Mouse (Mus musculus) heart, adult 8-10 months (tissue): ENCODE measurements around the gene Map3k14. TPM values are rescaled to one million over a fixed set of nuclear protein-coding genes. Genes with fewer than 3 reads are reported as not detected.

ENCODE experiments used
- DNase-seq: peaks from one replicate; pipeline ENCODE4 v3.0.0; 2022; ENCODE audit warnings: low spot score
- total RNA-seq, 4 experiments: library from RNA; stranded (reverse); gene quantifications; 2 replicates each; pipeline ENCODE4 v1.2.4; 2022

The Map3k14 gene
- total RNA-seq, 4 experiments from 2014 or later = 2.7 to 3.9 (median 3.6) TPM

DNA sequence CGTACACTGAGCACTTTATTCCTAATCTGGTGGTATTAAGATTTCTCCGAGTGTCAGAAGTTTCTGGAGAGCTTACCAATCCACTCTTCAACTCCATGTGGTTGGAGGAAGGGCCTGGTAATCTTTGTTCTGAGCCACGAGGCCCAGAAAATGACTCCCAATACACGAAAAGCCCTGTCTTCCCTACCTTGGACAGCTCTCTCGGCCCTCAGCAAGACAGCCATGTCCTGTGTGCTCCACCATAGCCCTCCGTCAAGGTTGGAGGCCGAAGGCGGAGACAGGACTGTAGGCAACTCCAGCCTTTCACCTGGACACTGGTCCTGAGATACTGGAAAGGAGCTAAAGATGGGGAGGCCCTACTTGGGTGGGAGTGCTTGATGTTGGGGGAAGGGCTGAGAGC is 57.0 kb downstream of the Map3k14 start:
- DNase-seq = no peak

GRCm38 (mm10) chr11:103208458-103208857 is 58.8 kb downstream of the Map3k14 start, which contains the start of gene 1700023F06Rik:
TSS of gene 1700023F06Rik (minus strand) at chr11:103208558.
- no peak for DNase-seq

- DNase-seq = no peak
Measured at GRCm38 (mm10) chr11:103206203-103206602, 61.1 kb downstream of the Map3k14 start.

- no peak for DNase-seq
Measured at GRCm38 (mm10) chr11:103202376-103202775, 64.9 kb downstream of the Map3k14 start.

DNA sequence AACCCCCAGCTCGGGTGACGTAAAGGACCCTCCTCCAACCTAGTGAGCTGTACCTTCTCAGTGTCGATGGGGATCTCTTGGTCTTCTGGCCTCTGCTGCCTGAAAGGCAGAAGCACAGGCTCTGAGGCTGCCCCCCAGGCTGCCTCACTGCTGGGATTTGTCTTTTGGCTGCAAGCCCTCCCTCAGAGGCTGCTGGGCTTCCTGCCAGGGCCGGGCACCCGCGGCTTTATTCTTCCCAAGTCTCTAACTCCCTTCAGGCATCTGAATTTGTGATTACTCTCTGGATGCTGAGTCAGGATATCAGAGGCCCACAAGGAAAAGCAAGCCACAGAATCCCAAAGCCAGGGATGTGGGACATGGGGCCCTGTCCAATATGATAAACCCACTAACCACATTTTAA is 65.6 kb downstream of the Map3k14 start:
- no peak for DNase-seq

GRCm38 (mm10) chr11:103198911-103199803 is 68.1 kb downstream of the Map3k14 start:
- DNase-seq = no peak

DNA sequence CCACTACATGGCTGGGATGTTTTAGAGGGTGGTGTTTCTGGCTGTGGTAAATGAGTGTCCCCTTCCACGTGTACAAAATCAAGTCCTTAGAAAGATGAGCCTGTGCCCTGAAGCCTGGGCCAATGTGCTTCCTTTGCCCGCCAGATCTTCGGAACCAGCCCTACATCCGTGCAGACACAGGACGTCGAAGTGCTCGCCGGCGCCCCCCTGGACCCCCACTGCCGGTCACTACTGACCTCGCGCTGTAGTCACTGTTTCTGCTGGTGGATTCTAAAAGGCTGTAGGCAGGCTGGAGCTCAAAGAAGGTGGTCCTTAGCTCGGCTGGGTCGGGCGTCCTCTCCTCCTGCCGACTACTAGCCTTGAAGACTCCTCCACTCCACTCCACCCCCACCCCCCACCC is 68.9 kb downstream of the Map3k14 start:
- DNase-seq = no peak

DNA sequence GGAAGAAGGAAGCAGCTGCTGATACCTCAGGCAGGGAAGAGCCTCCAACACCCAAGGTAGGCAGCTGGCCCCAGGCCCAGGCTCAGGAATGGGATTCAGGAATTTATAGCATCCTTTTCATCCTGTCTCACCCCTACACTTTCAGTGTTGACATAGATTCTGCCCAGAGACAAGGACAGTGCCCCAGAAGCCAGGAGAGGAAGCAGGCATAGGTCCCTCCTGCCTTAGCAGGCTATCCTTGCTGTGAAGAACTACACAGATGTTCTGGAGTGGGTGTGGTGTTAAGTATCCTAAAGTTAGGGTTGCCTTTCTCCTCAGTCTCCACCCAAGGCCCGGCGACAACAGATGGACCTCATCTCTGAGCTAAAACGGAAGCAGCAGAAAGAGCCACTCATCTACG is 69.9 kb downstream of the Map3k14 start:
- no peak for DNase-seq

DNA sequence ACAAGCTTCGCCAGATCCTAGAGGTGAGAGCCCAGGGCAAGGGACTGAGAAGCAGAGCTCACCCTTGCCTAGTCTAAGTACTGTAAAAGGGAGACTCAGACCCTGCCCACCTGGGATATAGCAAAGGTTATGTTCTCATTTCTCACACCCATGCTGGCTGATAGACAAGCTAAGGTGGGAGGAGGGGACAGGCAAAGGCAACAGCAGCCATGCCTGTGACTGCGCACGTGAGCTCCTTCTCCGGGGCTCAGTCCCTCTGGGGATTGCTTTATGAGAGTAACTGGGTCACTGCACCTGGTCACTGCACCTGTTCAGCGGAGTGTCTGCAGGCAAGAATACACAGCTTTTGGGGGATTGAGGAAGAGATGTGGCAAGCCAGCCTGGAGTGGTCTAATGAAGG is 71.6 kb downstream of the Map3k14 start:
- DNase-seq = no peak

GRCm38 (mm10) chr11:103195236-103195635 is 72.0 kb downstream of the Map3k14 start:
- no peak for DNase-seq

GRCm38 (mm10) chr11:103193825-103194168 is 73.5 kb downstream of the Map3k14 start:
- DNase-seq = no peak

DNA sequence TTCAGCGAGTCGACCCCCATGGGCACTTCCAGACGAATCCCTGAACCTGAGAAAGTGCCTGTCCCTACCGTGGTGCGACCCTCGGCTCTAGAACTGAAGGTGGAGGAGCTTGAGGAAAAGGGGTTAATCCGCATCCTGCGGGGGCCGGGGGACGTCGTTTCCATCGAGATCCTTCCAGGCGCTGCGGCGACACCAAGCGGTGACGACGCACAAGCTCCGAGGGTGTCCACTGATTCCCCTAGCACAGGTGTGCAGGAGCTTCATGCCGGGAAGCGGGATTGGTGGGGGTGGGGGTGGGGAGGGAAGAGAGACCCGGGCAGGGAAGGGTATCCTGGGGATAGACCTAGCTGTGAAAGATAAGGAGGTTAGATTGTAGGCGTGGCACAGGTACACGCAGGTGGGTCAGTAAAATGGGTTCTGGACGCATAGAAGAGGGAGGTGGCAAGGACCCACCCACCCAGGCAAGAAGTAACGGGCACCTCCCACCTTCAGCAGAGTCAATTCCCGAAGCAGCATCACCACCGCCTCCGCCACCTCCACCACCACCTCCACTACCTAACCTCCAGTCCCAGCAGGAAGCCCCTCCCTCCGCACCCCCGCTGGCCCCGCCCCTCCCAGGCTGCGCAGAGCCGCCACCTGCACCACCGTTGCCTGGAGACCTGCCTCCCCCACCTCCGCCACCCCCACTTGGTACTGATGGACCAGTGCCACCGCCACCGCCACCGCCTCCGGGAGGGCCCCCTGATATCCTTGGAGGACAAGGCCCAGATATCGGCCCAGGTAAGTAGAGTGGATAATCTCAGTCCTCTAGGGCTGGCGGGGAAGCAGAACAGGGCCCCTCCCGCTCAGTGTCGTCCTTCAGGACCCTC is 74.1 kb downstream of the Map3k14 start:
- DNase-seq = no peak

- DNase-seq = no peak
Measured at GRCm38 (mm10) chr11:103192230-103192955, 74.9 kb downstream of the Map3k14 start.

DNA sequence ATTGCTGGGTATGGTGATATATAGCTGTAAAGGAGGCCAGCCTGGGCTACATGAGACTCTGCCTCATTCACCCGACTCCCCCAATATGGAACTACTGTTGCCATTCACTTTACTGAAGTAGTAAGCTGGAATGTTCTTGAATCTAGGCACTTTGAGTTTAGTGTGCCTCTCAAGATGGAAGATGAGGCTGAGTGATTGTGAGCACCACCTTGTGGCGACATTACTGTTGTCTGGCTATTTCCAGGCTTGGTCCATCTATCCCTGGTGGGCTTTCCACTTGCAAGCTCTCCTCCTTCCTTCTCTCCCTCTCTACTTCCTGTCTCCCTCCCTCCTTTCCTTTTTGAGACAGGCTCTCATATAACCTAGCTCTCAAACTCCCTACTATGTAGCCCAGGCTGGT is 82.4 kb downstream of the Map3k14 start:
- peak; percentile 45 for DNase-seq

GRCm38 (mm10) chr11:103181911-103182310 is 85.4 kb downstream of the Map3k14 start:
- DNase-seq = no peak

- DNase-seq = no peak
Measured at GRCm38 (mm10) chr11:103181349-103181748, 85.9 kb downstream of the Map3k14 start.

- DNase-seq = no peak
Measured at GRCm38 (mm10) chr11:103180426-103180825, 86.8 kb downstream of the Map3k14 start.

- DNase-seq = no peak
Measured at GRCm38 (mm10) chr11:103178748-103179147, 88.5 kb downstream of the Map3k14 start.

- no peak for DNase-seq
Measured at GRCm38 (mm10) chr11:103177815-103178485, 89.3 kb downstream of the Map3k14 start.

- DNase-seq = no peak
Measured at GRCm38 (mm10) chr11:103177216-103177615, 90.1 kb downstream of the Map3k14 start.

GRCm38 (mm10) chr11:103176510-103176909 is 90.8 kb downstream of the Map3k14 start:
- DNase-seq = no peak
